Comparison of ENCODE assay signal across 8 mouse cellular contexts in the genomic region with DNA sequence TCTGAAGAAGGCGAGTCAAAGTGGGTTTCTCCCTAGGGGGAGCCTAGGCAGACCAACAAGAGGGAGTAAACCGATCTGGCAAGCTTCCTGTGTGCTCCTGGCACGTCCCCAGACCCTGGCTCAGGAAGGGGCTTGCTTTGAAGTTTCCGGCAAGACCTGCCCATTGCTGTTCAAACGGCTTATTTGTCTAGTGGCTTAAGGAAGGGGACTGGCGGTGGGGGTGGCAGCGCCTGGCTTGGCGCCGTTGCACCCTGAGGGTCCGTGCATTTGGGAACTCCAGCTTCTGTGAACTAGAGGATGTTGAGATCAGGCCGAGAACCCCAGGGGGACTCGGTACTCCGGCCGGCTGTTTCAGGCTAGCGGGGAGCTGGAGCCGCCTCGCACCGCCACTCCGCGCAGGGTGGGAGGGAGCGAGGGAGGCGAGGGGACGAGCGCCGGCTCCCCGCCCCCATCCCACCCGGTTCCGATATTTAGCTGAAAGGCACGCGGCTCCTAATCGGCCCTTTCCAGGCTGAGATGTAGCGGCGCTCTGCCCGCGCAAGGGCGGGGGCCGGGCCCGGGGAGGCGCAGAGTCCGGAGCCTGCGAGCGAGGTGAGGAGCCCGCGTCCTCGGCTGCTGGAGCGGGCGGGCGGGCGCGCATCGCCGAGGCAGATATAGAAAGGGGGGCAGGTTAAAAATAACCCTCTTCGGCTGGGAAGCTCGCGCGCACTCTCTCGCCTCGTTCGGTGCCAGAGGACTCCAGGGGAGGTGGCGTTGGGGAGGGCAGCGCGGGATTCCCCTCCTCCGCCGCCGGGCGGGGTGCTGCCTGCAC. TPM values are rescaled to one million over a fixed set of nuclear protein-coding genes. Genes with fewer than 3 reads are reported as not detected.
A peak's percentile ranks its signal among the peaks of the same experiment; 100 is the strongest.
DNase-seq lines count a peak whose midpoint lies in the region; ATAC-seq and TF ChIP-seq lines count a peak whose summit lies in the region.

No protein-coding gene starts in this region.

- peak overlapping the region; percentile 99 for H3K4me2 ChIP-seq in intestine, embryonic 16.5 days (ENCODE audit: low read depth, low read length)

- no peak for ATAC-seq in erythroblast, adult 5-6 weeks (replicated peaks; ENCODE audit: low FRiP score, poor library complexity, severe bottlenecking)
- peak; percentile 59 for ATAC-seq in intestine, embryonic 16.5 days

- peak overlapping the region; percentile 86 for H3K27ac ChIP-seq in intestine, embryonic 16.5 days (ENCODE audit: low read length)
- no peak overlapping the region for H3K27ac ChIP-seq in small intestine, adult 2 months (ENCODE audit: insufficient read depth, low read depth, low read length)

- under 1% methylated on average over 60 of the region's 66 CpGs for WGBS in intestine, embryonic 16.5 days
- 1% methylated on average over 66 of the region's 66 CpGs for WGBS in small intestine, adult 2 months

- H3K9ac ChIP-seq in intestine, embryonic 16.5 days (ENCODE audit: low read depth, low read length) = peak overlapping the region; percentile 74

- peaks cover 30% of the 10 kb centered on the region for H3K27me3 ChIP-seq in erythroblast, embryonic 14.5 days (ENCODE audit: control insufficient read depth)
- H3K27me3 ChIP-seq in intestine, embryonic 16.5 days (replicated peaks; ENCODE audit: control insufficient read depth, insufficient read depth, low read length) = no peaks in the 10 kb centered on the region
- H3K27me3 ChIP-seq in small intestine, adult 2 months (ENCODE audit: control insufficient read depth, insufficient read depth, low read length) = no peaks in the 10 kb centered on the region

- H3K9me3 ChIP-seq in erythroblast, embryonic 14.5 days (ENCODE audit: control insufficient read depth, low read length) = no peaks in the 10 kb centered on the region
- H3K9me3 ChIP-seq in intestine, embryonic 16.5 days (ENCODE audit: control insufficient read depth, low read length) = no peaks in the 10 kb centered on the region

- peaks cover 4% of the 10 kb centered on the region for H3K36me3 ChIP-seq in erythroblast, embryonic 14.5 days (ENCODE audit: control insufficient read depth)
- H3K36me3 ChIP-seq in intestine, embryonic 16.5 days (ENCODE audit: control insufficient read depth, insufficient read depth, low read length) = peaks cover 3% of the 10 kb centered on the region; the same call in 1 of the 2 replicates
- H3K36me3 ChIP-seq in small intestine, adult 2 months (ENCODE audit: control insufficient read depth, insufficient read depth, low read length) = no peaks in the 10 kb centered on the region

- H3K4me1 ChIP-seq in erythroblast, embryonic 14.5 days (ENCODE audit: control insufficient read depth) = peaks cover 56% of the 10 kb centered on the region
- peaks cover 76% of the 10 kb centered on the region for H3K4me1 ChIP-seq in intestine, embryonic 16.5 days (ENCODE audit: control insufficient read depth, insufficient read depth, low read length)
- H3K4me1 ChIP-seq in small intestine, adult 2 months (ENCODE audit: control insufficient read depth, insufficient read depth, insufficient read length, low read length) = peaks cover 19% of the 10 kb centered on the region

- no peak for TF ChIP-seq POLR2A in small intestine, adult 2 months (IDR thresholded peaks at IDR 0.05; ENCODE audit: low read depth, low read length)

- H3K4me3 ChIP-seq in erythroblast, embryonic 14.5 days (replicated peaks) = peak overlapping the region; percentile 71
- H3K4me3 ChIP-seq in intestine, embryonic 16.5 days (ENCODE audit: low read length) = peak overlapping the region; percentile 65
- H3K4me3 ChIP-seq in small intestine, adult 2 months (ENCODE audit: low read depth, low read length) = peak overlapping the region; percentile 62

- peak; percentile 70 for DNase-seq in embryo, embryonic 10.5 days (ENCODE audit: low spot score)
- DNase-seq in heart, adult 11 months = peak; percentile 99
- peak; percentile 82 to 89 for DNase-seq in left cerebral cortex, postnatal 36 days (ENCODE audit: low spot score in 2 of 2)
- peak; percentile 66 for DNase-seq in mesoderm, embryonic 11.5 days (ENCODE audit: low read depth, low spot score)

- intact Hi-C loops in left cerebral cortex, postnatal 36 days (cut with DNase I) = loop anchor here (1.0 to 2.0 kb wide), 3 partner anchors 35 to 70 kb away; a partner anchor contains a TSS

- TF ChIP-seq CTCF in small intestine, adult 2 months (IDR thresholded peaks at IDR 0.05; ENCODE audit: extremely low read depth, insufficient read length, insufficient replicate concordance, low read depth, low read length) = no peak

RNA-seq across cellular contexts. Expression of a gene that starts 46.8 kb away (rescaled TPM):
- polyA plus RNA-seq in erythroblast, embryonic 14.5 days (2012) = 10.0 and 12.3 TPM in 2 replicates
- 1.3 and 13.0 TPM in 2 replicates for total RNA-seq in erythroblast, adult 5-6 weeks (2015; ENCODE audit: low replicate concordance)
- total RNA-seq in erythroblast, adult 5-6 weeks (2017; ENCODE audit: low replicate concordance) = 4.6 and 12.2 TPM in 2 replicates
- polyA plus RNA-seq in intestine, embryonic 16.5 days (2015; fragmentation: Nextera tagmentation; extraction: Ambion mirVana) = 81.0 and 95.2 TPM in 2 replicates
- total RNA-seq in left cerebral cortex, postnatal 36 days (2021) = 10 to 100 TPM; 48.2 to 63.2 TPM
- 92.9 and 154 TPM in 2 replicates for polyA plus RNA-seq in small intestine, adult 2 months (2012; rRNA removed)
